Mouse (Mus musculus) bone marrow, adult 2 months (tissue): ENCODE results near the gene Cryl1.

Experiments
- CTCF ChIP-seq: fragments of 200-500 bp; IDR thresholded peaks from 2 replicates; pipeline ENCODE4 v1.5.1; 2011; ENCODE audit warnings: low read length, control low read depth; ENCODE audit not compliant: control insufficient read depth, insufficient read depth
- POLR2A ChIP-seq: fragments of 200-500 bp; IDR thresholded peaks from 2 replicates; pipeline ENCODE4 v1.6.1; 2011; ENCODE audit warnings: low read depth, mild to moderate bottlenecking, control low read depth, low read length, borderline replicate concordance; ENCODE audit not compliant: control insufficient read depth

DNA sequence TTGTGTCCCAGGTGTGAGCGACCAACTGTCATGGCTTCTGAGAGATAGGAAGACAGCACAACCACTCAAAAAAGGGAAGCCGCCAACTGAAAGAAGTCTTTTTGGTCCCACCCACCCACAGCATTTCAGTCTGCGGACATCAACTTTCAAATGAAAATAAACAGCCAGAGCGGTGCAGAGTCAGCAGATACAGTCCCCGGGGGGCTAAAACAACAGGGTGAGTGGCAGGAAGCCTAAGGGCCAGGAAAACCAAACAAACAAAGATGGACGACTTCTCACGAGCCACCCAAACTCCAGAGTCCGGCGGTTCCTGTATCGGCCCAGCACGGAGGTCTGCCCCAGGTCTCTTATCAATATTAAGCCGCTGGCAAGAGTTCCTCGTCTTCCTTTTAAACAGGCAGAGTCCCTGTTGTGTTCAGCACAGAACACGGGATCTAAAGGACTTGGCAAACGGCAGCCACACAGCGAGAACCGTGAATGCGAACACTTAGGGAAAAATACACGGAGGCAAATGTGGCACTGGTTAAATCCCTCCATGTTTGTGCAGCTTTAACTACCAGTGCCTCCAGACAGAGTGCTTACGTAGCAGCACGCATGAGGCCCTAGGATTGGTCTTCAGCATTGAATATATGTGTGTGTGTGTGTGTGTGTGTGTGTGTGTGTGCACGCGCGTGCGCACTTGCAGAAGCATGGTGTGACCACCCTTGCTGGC lies 53.4 kb downstream of the Cryl1 start:
- TF ChIP-seq CTCF (no peak), POLR2A (no peak)
